Mouse (Mus musculus) inflammation-experienced regulatory T-cells, adult 6 months (primary cell): ENCODE measurements around the gene Pgls. TPM values are rescaled to one million over a fixed set of nuclear protein-coding genes. Genes with fewer than 3 reads are reported as not detected.

ENCODE experiments used
- ATAC-seq: one replicate; pipeline ENCODE4 v1.8.0; 2017
- polyA plus RNA-seq, 3 experiments: library from polyadenylated mRNA; unstranded; fragments of 100-300 nt; shearing (Covaris generic); gene quantifications; one replicate each; pipeline ENCODE4 v1.2.1; 2017

Gene Pgls
- polyA plus RNA-seq, 3 experiments from 2014 or later = 52.1 to 61.7 (median 60.1) TPM

GRCm38 (mm10) chr8:71569366-71570290, 22.3 kb upstream of the Pgls start:
- ATAC-seq = peak; percentile 54

- peak; percentile 88 for ATAC-seq
Measured at GRCm38 (mm10) chr8:71570291-71570954, 21.6 kb upstream of the Pgls start.

GRCm38 (mm10) chr8:71572077-71572476, 19.9 kb upstream of the Pgls start:
- no peak for ATAC-seq

GRCm38 (mm10) chr8:71572847-71573633, 18.9 kb upstream of the Pgls start:
- no peak for ATAC-seq

GRCm38 (mm10) chr8:71574426-71574825, 17.6 kb upstream of the Pgls start:
- no peak for ATAC-seq

GRCm38 (mm10) chr8:71575020-71575419, 17.0 kb upstream of the Pgls start:
- ATAC-seq = no peak

GRCm38 (mm10) chr8:71577856-71578387, 14.1 kb upstream of the Pgls start:
- ATAC-seq = no peak

- ATAC-seq = no peak
Measured at GRCm38 (mm10) chr8:71579009-71579408, 13.0 kb upstream of the Pgls start.

GRCm38 (mm10) chr8:71579476-71579875, 12.5 kb upstream of the Pgls start:
- ATAC-seq = no peak

GRCm38 (mm10) chr8:71580201-71580600, 11.8 kb upstream of the Pgls start:
- no peak for ATAC-seq

- ATAC-seq = no peak
Measured at GRCm38 (mm10) chr8:71586891-71587290, 5.1 kb upstream of the Pgls start.

GRCm38 (mm10) chr8:71588762-71589161, 3.2 kb upstream of the Pgls start:
- no peak for ATAC-seq

GRCm38 (mm10) chr8:71591017-71591416, 959 bp upstream of the Pgls start:
- no peak for ATAC-seq

- ATAC-seq = peak; percentile 41
Measured at GRCm38 (mm10) chr8:71592374-71593170, 596 bp downstream of the Pgls start.

- ATAC-seq = no peak
Measured at GRCm38 (mm10) chr8:71593556-71594323, 1.8 kb downstream of the Pgls start.

GRCm38 (mm10) chr8:71594324-71594722, 2.3 kb downstream of the Pgls start:
- no peak for ATAC-seq

- peak; percentile 47 for ATAC-seq
Measured at GRCm38 (mm10) chr8:71595862-71596261, 3.9 kb downstream of the Pgls start.

- ATAC-seq = no peak
Measured at GRCm38 (mm10) chr8:71596384-71596783, 4.4 kb downstream of the Pgls start.

GRCm38 (mm10) chr8:71596798-71597197, 4.8 kb downstream of the Pgls start:
- ATAC-seq = no peak

- no peak for ATAC-seq
Measured at GRCm38 (mm10) chr8:71597451-71597850, 5.5 kb downstream of the Pgls start, which contains the start of gene Fam129c. Fam129c (plus strand) TSS chr8:71597648.

GRCm38 (mm10) chr8:71598375-71598774, 6.4 kb downstream of the Pgls start:
- no peak for ATAC-seq
